Mouse (Mus musculus) brown adipose tissue, adult 24 weeks (tissue): ENCODE data around the gene Ppara. TPM values are rescaled to one million over a fixed set of nuclear protein-coding genes. Genes with fewer than 3 reads are reported as not detected.
"Not testable (repeated sequence)": the region's sequence is repeated elsewhere in the genome, so short reads cannot be mapped to it uniquely, and the experiment has no call there.

Source experiments
- H3K27ac ChIP-seq: fragments of 200-500 bp; replicated peaks from 2 replicates; pipeline ENCODE4 v1.5.1; 2012; ENCODE audit warnings: low read depth, mild to moderate bottlenecking, low read length
- H3K4me1 ChIP-seq: fragments of 200-500 bp; 2 replicates; pipeline ENCODE4 v1.6.1; 2012; ENCODE audit warnings: low read length, mixed read lengths; ENCODE audit not compliant: control insufficient read depth, insufficient read depth, insufficient read length
- H3K4me3 ChIP-seq: fragments of 200-500 bp; 2 replicates; pipeline ENCODE4 v1.5.1; 2012; ENCODE audit warnings: low read depth, mild to moderate bottlenecking, low read length, moderate library complexity; ENCODE audit not compliant: insufficient read depth
- polyA plus RNA-seq: library from polyadenylated mRNA; stranded (reverse); fragments of >200 nt; gene quantifications from 2 replicates; pipeline ENCODE4 v1.2.4, GENCODE M21; 2012; ENCODE audit not compliant: missing spikeins, insufficient read depth, insufficient read length

Ppara gene
- polyA plus RNA-seq, 1 experiment, result 108 TPM

DNA sequence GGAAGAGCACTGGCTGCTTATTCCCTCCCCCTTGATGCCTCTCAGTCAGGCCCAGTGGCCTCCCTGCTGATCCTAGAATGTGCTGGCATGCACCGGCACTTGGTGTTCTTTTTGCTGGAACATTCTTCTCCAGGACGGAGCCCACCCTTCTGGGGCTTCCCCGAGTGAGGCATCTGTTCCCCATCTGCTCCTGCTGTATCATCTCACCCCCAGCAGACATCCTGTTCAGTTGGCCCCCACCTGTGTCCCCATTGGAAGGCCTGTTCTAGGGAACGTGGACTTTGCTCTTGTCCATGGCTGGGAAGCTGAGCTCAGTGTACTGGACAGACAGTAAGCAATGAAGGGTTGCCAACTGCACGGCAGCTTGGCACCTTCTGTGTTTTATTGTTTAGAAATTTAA is 42.0 kb downstream of the Ppara start:
- Histone ChIP-seq H3K4me1 (peaks cover 2% of the 10 kb centered on the region; the same call in 1 of the 2 replicates), H3K27ac (no peak overlapping the region), H3K4me3 (no peak overlapping the region)

DNA sequence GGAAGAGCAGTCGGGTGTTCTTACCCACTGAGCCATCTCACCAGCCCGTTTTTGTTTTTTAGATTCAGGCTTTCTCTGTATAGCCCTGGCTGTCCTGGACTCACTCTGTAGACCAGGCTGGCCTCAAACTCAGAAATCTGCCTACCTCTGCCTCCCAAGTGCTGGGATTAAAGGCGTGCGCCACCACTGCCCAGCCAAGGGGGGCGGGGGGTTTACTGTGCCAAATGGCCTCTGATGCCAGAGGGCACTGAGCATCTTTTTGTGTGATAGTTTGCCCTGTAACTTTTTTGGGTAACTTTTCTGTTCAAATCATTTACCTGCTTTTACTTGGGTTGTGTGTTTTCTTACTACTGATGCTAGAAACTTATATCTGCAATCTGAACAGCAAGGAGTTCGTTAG is 44.1 kb downstream of the Ppara start:
- H3K4me1 ChIP-seq, H3K27ac ChIP-seq, H3K4me3 ChIP-seq: not testable (repeated sequence)

DNA sequence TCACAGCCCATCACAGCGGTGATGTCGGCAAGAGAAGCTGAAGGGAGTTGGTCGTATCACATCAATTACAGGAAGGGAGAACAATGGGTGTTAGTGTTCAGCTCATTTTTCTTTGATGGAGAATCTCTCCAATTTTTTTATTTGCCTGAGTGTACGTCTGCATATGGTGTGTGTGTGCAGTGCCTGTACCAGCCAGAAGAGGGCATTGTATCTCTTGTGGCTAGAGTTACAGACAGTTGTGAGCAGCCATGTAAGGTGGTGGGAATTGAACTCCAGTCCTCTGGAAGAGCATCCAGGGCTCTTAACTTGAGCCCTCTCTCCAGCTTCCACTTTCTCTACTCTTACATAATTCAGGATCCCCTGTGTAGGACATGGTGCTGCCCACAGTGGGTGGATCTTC is 48.4 kb downstream of the Ppara start:
- Histone ChIP-seq H3K27ac (no peak overlapping the region), H3K4me3 (no peak overlapping the region), H3K4me1 (peaks cover 6% of the 10 kb centered on the region)

DNA sequence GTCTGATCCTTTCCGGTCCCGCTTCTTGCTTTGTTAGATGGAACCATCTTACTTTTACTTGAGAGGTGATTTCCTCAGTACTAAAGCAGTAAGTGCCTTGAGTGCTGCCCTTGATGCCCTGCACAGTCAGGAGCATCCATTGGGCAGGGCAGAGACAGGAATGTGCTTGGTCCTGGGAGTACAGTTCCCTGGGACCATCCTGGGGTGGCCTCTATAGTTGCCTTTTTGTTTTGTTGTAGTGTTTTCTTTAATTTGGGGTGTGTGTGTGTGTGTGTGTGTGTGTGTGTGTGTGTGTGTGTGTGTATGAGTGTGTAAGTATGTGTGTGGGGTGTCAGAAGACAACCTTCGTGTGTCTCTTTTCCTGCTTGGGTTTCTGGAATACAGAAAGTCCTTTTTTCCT is 49.6 kb downstream of the Ppara start:
- H3K4me1 ChIP-seq, result peaks cover 6% of the 10 kb centered on the region
- H3K4me3 ChIP-seq, result no peak overlapping the region
- no peak overlapping the region for H3K27ac ChIP-seq

DNA sequence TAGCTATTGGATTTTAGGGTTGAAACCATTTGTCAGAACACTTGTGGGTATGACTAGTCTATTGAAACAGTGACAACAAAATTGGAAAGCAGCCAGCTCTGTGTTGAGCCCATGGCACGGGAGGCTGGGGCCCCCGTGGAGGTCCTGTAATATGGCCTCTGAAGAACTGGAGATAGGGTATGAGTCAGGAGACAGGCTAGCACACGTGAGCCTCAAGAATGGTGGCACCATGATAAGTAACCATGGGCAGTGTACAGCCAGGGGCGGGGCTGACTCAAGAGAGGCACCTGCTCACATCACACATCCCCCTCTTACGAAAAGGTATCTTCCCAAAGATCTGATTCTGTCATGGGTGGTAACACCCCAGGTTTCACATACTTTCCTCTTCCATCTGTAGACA is 51.9 kb downstream of the Ppara start:
- H3K27ac ChIP-seq, result peak overlapping the region; percentile 62; the same call in 1 of the 2 replicates
- peaks cover 6% of the 10 kb centered on the region for H3K4me1 ChIP-seq
- H3K4me3 ChIP-seq, result no peak overlapping the region

DNA sequence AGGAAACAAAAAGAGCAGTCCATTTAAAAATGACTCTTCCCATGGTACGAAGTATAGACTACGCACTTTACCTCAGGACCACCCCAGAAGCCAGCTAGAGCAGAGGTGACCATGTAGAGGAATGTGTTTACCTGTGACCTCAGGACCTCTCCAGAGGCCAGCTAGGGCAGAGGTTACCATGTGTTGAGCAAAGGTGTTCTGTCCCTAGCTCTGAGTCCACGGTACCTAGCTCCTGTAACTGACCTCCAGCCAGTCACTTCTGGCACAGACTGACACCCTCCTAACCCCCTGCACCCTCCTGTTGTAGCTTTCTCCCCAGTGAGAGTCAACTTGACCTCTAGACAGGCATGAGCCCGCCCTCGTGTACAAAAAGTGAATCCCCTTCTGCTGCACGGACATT is 52.7 kb downstream of the Ppara start:
- Histone ChIP-seq H3K4me3 (no peak overlapping the region), H3K27ac (peak overlapping the region; percentile 62), H3K4me1 (peaks cover 6% of the 10 kb centered on the region)

DNA sequence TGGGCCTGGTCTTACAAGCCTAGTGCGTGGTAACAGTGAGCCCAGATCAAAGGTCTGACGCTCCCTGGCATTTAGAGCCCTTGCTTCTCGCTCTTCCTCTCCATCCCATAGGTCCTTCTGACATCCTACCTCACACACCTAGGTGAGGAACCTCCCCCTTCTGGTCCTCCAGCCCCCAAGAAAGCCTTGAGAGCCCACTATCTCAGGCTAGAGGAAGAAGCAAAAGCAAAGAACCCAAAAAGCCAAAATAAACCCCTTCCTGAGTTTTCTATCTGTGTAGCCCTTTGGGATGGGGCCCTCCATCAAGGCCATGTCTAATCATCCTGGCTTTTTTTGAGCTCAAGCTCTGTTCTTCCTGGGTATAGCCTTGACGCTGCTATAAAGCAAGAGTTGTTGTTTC is 53.3 kb downstream of the Ppara start:
- H3K27ac ChIP-seq, result 0 out of 2 replicates have a peak overlapping the region, but pooled peaks have one; percentile 62

DNA sequence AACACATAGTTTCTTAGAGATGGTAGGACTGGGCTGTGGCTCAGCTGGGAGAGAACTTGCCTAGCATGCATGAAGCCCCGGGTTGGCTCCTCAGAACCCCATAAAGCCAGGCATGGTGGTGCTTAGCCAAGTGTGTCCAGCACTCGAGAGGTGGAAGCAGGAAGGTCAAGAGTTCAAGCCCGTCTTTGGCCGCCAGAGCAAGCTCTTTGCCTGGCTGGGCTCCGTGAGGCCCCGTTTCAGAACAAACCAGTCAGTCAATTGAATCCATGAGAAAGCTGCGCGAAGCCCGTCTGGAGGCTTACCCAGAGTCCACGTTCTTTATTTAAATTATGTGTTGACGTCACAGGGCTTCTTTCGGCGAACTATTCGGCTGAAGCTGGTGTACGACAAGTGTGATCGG is 53.9 kb downstream of the Ppara start:
- no peak overlapping the region for H3K4me3 ChIP-seq
- no peak overlapping the region for H3K27ac ChIP-seq
- peaks cover 5% of the 10 kb centered on the region for H3K4me1 ChIP-seq

More for the DNA sequence above, 53.3 kb downstream of the Ppara start:
- Histone ChIP-seq H3K4me1 (peaks cover 6% of the 10 kb centered on the region), H3K4me3 (no peak overlapping the region)

DNA sequence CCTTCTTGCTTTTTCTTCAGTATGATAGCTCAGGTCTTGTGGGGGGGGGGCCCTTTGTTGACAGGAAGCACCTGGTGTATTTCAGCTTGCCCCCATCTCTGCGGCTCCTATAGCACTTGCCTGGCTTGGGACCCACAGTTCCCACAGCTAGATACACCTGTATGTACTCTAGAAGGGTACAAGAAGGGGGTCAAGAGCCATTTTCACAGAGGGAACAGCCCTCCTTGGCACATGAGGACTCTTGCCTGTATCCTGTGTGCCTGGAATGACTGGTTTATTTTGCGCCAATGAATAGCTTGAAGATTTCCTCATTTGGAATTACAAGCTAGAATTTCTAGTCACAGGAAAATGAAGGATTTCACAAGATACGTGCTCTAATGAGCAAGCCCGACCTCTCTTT is 56.7 kb downstream of the Ppara start:
- no peak overlapping the region for H3K4me3 ChIP-seq
- no peak overlapping the region for H3K27ac ChIP-seq
- H3K4me1 ChIP-seq, result no peaks in the 10 kb centered on the region; the same call in 1 of the 2 replicates

DNA sequence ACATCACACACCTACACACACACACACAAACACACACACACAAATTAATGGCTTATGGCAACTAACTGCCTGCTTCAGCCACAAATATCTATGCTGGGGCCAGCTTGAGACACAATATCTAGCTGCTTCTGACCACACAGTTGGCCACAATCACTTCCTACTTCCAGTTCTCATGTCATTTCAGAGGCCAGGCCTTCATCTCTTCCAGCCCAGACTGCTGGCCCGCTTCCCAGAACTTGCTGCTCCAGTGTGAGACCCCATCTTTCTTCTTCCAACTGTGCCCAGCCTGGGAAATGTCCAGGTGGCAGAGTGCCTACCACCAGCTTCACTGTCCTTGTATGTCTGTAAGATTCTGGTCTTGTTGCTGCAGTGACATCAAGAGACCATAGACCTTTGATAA is 58.0 kb downstream of the Ppara start:
- no peaks in the 10 kb centered on the region for H3K4me1 ChIP-seq
- no peak overlapping the region for H3K4me3 ChIP-seq
- H3K27ac ChIP-seq, result no peak overlapping the region

DNA sequence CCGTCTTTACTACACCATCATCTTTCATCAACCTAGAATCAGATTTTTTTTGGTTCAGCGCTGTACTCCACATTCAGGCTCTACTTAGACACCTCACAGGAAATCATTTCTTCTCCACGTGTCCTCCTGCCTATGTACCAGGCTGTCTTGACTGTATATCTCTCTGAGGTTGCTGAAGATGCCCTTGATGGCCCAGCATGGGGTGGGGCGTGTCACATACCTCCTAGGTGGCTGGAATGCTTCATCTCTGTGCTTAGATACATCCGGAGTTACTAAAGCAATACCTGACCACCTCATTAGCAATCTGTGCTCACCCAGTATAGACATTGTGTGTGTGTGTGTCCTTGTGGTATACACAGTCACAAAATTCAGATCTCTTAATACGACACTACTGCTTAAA is 60.7 kb downstream of the Ppara start:
- Histone ChIP-seq H3K4me3 (no peak overlapping the region), H3K4me1 (no peaks in the 10 kb centered on the region), H3K27ac (no peak overlapping the region)

DNA sequence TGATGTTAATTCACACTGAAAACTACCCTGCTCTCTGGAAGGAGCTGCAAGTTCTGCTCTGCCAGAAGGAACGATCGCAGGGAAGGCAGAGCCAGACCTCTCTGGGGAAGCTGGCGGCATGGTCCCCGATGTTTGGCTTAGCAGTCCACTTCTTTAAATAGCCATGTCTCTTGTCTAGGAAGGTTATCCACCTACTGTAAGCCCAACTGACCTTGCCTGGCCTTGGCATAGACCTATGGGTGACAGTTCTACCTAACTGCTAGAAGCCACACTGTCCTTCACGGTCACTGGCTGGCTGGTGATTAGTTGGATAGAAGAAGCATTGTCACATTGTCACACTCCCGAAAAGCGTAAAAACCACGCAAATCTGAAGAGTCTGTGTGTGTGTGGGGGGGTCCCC is 63.9 kb downstream of the Ppara start:
- no peaks in the 10 kb centered on the region for H3K4me1 ChIP-seq
- H3K27ac ChIP-seq, result 0 out of 2 replicates have a peak overlapping the region, but pooled peaks have one; percentile 30
- no peak overlapping the region for H3K4me3 ChIP-seq

DNA sequence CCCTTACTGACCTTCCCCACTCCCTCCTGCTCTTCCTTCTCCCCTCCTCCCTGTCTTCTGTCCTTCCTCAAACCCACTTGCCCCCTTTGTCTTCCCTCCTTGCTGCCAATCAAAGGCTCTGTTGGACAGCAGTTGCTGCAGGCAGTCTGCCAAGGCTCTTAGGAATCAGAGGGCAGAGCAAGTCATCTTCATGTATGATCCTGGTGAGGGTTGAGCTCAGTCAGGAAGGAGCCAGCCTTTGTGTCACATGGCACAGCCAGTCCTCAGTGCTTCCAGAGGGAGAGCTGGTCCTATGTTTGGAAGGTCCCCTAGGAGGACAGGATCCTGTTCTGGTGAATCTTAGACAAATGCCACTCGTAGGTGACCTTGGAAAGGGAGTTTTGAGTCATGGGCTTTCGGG is 68.1 kb downstream of the Ppara start:
- Histone ChIP-seq H3K4me1 (no peaks in the 10 kb centered on the region), H3K4me3 (no peak overlapping the region)

DNA sequence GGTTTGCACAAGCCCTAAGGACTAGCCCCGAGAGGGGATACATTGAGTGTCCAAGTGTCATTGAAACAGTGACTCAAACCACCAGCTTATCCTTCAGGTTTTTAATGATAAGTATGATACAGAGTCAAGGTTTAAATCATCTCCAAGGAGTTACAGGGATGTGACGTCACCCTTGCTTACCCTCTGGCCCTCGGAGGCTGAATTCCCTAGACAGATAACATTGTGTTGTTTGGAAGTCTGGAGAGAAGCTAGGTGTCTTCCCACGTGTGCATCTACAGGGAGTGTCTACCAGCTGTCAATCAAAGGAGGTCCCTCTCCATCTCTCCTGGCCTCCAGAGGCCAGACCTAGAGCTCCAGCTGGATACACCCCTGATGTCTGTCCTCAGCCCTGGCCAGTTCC is 72.1 kb downstream of the Ppara start:
- Histone ChIP-seq H3K4me1 (peaks cover 5% of the 10 kb centered on the region; the same call in 1 of the 2 replicates), H3K4me3 (no peak overlapping the region), H3K27ac (no peak overlapping the region)

More for the DNA sequence above, 68.1 kb downstream of the Ppara start:
- H3K27ac ChIP-seq, result no peak overlapping the region

DNA sequence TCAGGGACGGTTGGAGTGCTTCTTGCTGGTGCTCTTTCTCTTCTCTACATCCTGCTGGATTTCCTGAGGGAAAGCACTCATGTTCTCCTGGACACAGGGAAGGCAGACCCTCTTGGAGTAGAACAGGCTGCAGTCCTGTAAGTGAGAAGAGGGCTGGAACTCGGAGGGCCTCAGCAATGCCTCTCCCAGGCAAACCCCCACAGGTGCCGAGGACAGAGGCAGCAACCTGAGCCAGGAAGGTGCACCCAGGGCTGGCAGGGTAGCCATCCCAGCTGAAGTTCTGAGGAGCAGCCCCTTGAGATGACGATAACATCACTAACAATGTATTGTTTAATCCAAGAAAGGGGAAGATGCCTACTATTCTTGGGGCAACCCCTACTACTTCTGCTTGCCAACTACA is 72.6 kb downstream of the Ppara start:
- Histone ChIP-seq H3K4me1 (peaks cover 5% of the 10 kb centered on the region; the same call in 1 of the 2 replicates), H3K27ac (no peak overlapping the region), H3K4me3 (no peak overlapping the region)

DNA sequence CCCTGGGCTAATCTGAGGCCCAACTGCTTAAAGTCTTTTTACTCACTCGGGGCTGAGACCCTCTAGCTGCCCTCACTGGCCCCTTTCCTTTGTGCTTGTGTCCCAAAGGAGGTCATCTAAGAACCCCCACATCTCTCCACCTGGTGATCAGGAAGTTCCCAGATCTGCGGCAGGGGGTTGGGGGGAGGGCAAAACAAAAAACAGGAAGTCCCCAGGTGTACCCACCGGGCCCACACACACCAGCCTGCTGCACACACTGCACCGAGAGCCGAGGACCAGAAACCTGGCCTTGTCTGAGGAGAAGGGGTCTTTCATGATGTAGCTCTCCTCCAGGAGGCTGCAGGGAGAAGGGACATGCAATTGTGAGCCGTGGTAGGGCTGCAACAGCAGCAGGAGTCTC is 73.2 kb downstream of the Ppara start:
- Histone ChIP-seq H3K27ac (no peak overlapping the region), H3K4me3 (no peak overlapping the region), H3K4me1 (peaks cover 5% of the 10 kb centered on the region; the same call in 1 of the 2 replicates)

DNA sequence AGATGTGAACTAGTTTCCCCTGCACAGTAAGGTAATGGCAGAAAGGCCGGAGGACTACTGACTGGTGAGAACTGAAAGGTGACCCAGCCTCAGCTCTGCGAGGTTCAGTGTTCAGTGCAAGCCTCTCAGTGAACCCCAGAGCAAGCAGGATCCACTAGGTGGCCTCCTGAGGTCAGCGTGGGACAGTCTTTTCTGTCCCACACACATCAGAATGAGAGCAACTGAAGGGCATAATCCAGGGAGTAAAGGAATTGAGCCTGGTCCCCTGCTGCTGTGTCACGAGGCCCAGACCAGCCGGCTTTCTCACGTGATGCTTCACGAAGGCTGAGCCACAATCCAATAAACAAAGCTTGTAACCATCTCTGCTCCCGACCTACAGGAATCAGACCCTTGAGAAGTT is 73.7 kb downstream of the Ppara start:
- H3K27ac ChIP-seq, result no peak overlapping the region
- H3K4me3 ChIP-seq, result no peak overlapping the region
- H3K4me1 ChIP-seq, result peaks cover 5% of the 10 kb centered on the region; the same call in 1 of the 2 replicates
